Mouse (Mus musculus) urinary bladder, postnatal 14 days (tissue): ENCODE results near the gene Otop3.

Experiments used
- DNase-seq: peaks from one replicate; pipeline ENCODE4 v3.0.0; 2021; ENCODE audit warnings: low spot score

The Otop3 gene

DNA sequence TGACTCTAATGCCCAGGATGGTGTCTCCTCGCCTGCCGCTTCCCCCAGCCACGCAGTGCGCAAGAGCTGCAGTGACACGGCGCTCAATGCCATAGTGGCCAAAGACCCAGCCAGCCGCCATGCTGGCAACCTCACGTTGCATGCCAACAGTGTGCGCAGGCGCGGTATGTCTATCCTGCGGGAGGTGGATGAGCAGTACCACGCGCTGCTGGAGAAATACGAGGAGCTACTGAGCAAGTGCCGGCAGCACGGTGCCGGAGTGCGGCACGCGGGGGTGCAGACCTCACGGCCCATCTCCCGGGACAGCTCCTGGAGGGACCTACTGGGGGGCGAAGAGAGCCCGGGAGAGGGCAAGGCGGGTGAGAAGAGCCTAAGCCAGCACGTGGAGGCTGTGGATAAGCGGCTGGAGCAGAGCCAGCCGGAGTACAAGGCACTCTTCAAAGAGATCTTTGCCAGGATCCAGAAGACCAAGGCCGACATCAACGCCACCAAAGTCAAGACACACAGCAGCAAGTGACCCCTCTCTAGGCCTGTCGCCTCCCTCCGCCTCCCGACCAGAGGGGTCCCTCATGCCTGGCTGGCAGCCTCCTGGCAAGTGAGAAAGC is 59.3 kb downstream of the Otop3 start:
- DNase-seq = no peak
